Mouse (Mus musculus) midbrain, embryonic 14.5 days (tissue): ENCODE data around the gene Adgrb2. TPM values are rescaled to one million over a fixed set of nuclear protein-coding genes. Genes with fewer than 3 reads are reported as not detected.

ENCODE experiments used
- ATAC-seq: fragments of 200-750 bp; cut with Nextera tagmentation; 2 replicates; pipeline ENCODE4 v1.8.0; 2017; ENCODE audit warnings: moderate number of reproducible peaks, moderate library complexity; ENCODE audit not compliant: low FRiP score, low TSS enrichment
- DNase-seq: peaks from one replicate; pipeline ENCODE4 v3.0.0-alpha.2; 2015
- H3K27ac ChIP-seq: fragments of 300-500 bp; sonication (generic); replicated peaks from 2 replicates; pipeline ENCODE4 v1.5.1; 2014; ENCODE audit warnings: mild to moderate bottlenecking, low read depth, low read length, moderate library complexity
- H3K27me3 ChIP-seq: fragments of 300-500 bp; sonication (generic); 2 replicates; pipeline ENCODE4 v1.6.1; 2014; ENCODE audit warnings: low read length, control low read depth, mixed read lengths; ENCODE audit not compliant: control insufficient read depth, insufficient read depth
- H3K36me3 ChIP-seq: fragments of 300-500 bp; sonication (generic); 2 replicates; pipeline ENCODE4 v1.6.1; 2014; ENCODE audit warnings: low read length, control low read depth; ENCODE audit not compliant: control insufficient read depth, insufficient read depth
- H3K4me1 ChIP-seq: fragments of 300-500 bp; sonication (generic); 2 replicates; pipeline ENCODE4 v1.6.1; 2014; ENCODE audit warnings: mild to moderate bottlenecking, antibody characterized with exemption, low read length, control low read depth; ENCODE audit not compliant: control insufficient read depth, insufficient read depth
- H3K4me2 ChIP-seq: fragments of 300-500 bp; sonication (generic); 2 replicates; pipeline ENCODE4 v1.6.1; 2014; ENCODE audit warnings: mild to moderate bottlenecking, low read length, moderate library complexity
- H3K4me3 ChIP-seq: fragments of 300-500 bp; sonication (generic); replicated peaks from 2 replicates; pipeline ENCODE4 v1.5.1; 2014; ENCODE audit warnings: low read depth, low read length
- H3K9ac ChIP-seq: fragments of 300-500 bp; sonication (generic); replicated peaks from 2 replicates; pipeline ENCODE4 v1.6.1; 2014; ENCODE audit warnings: mild to moderate bottlenecking, low read length, moderate library complexity
- H3K9me3 ChIP-seq: fragments of 300-500 bp; sonication (generic); 2 replicates; pipeline ENCODE4 v1.6.1; 2016; ENCODE audit warnings: low read length, control low read depth, mixed read lengths; ENCODE audit not compliant: control insufficient read depth
- WGBS: fragments of 180-500 bp; shearing (Covaris S2); extraction: QIAGEN DNeasy Blood & Tissue Kit; methylation state at CpG from one replicate; pipeline ENCODE4 v1.1.7; 2014; 5-methylcytosine and 5-hydroxymethylcytosine counted together
- polyA plus RNA-seq: library from polyadenylated mRNA; unstranded; fragments of >200 nt; fragmentation: Nextera tagmentation; extraction: Ambion mirVana; gene quantifications from 2 replicates; pipeline ENCODE4 v1.2.1, GENCODE M21; 2014

Adgrb2 gene
- polyA plus RNA-seq, 1 experiment from 2014 or later: 15.9 TPM

GRCm38 (mm10) chr4:129983764-129984420 is 778 bp upstream of the Adgrb2 start:
- peaks cover 59% of the 10 kb centered on the region for H3K4me1 ChIP-seq
- ATAC-seq (peak; percentile 33; the same call in 1 of the 2 replicates), DNase-seq (peak; percentile 83)
- H3K4me3 ChIP-seq: peak overlapping the region; percentile 76
- WGBS: 3% methylated on average over 15 of the region's 15 CpGs
- H3K4me2 ChIP-seq: peak overlapping the region; percentile 86
- peak overlapping the region; percentile 87 for H3K27ac ChIP-seq
- no peaks in the 10 kb centered on the region for H3K36me3 ChIP-seq
- peak overlapping the region; percentile 81; the same call in 1 of the 2 replicates for H3K9ac ChIP-seq
- H3K27me3 ChIP-seq: no peaks in the 10 kb centered on the region
- no peaks in the 10 kb centered on the region for H3K9me3 ChIP-seq

GRCm38 (mm10) chr4:129985161-129985670 is 546 bp downstream of the Adgrb2 start:
- Histone ChIP-seq H3K27me3 (no peaks in the 10 kb centered on the region), H3K4me2 (peak overlapping the region; percentile 86), H3K36me3 (no peaks in the 10 kb centered on the region), H3K9me3 (no peaks in the 10 kb centered on the region), H3K4me1 (peaks cover 73% of the 10 kb centered on the region), H3K4me3 (peak overlapping the region; percentile 76), H3K9ac (peak overlapping the region; percentile 81), H3K27ac (peak overlapping the region; percentile 87)
- ATAC-seq: no peak
- under 1% methylated on average over 33 of the region's 48 CpGs for WGBS
- DNase-seq: peak; percentile 64

- WGBS: under 1% methylated on average over 57 of the region's 58 CpGs
- peak; percentile 92 for DNase-seq
- peak; percentile 29 for ATAC-seq
- peak overlapping the region; percentile 76 for H3K4me3 ChIP-seq
- H3K36me3 ChIP-seq: no peaks in the 10 kb centered on the region
- peaks cover 75% of the 10 kb centered on the region for H3K4me1 ChIP-seq
- H3K27ac ChIP-seq: peak overlapping the region; percentile 87
- H3K9me3 ChIP-seq: no peaks in the 10 kb centered on the region
- peak overlapping the region; percentile 81 for H3K9ac ChIP-seq
- peak overlapping the region; percentile 86 for H3K4me2 ChIP-seq
- no peaks in the 10 kb centered on the region for H3K27me3 ChIP-seq
Measured at GRCm38 (mm10) chr4:129985671-129986441, 1.2 kb downstream of the Adgrb2 start.

GRCm38 (mm10) chr4:129987825-129988504 is 3.3 kb downstream of the Adgrb2 start:
- peak overlapping the region; percentile 86 for H3K4me2 ChIP-seq
- peaks cover 54% of the 10 kb centered on the region for H3K4me1 ChIP-seq
- peak overlapping the region; percentile 43 for H3K4me3 ChIP-seq
- H3K27me3 ChIP-seq: no peaks in the 10 kb centered on the region
- DNase-seq: peak; percentile 82
- peak overlapping the region; percentile 62 for H3K9ac ChIP-seq
- no peaks in the 10 kb centered on the region for H3K9me3 ChIP-seq
- under 1% methylated on average over 53 of the region's 53 CpGs for WGBS
- peak; percentile 15 for ATAC-seq
- H3K36me3 ChIP-seq: peaks cover 10% of the 10 kb centered on the region
- peak overlapping the region; percentile 53 for H3K27ac ChIP-seq

- Histone ChIP-seq H3K27ac (peak overlapping the region; percentile 49), H3K4me2 (peak overlapping the region; percentile 25; the same call in 1 of the 2 replicates), H3K9ac (no peak overlapping the region; the same call in 1 of the 2 replicates), H3K4me1 (peaks cover 51% of the 10 kb centered on the region), H3K36me3 (peaks cover 20% of the 10 kb centered on the region), H3K9me3 (no peaks in the 10 kb centered on the region), H3K4me3 (no peak overlapping the region), H3K27me3 (no peaks in the 10 kb centered on the region)
- 25% methylated on average over 4 of the region's 4 CpGs for WGBS
- DNase-seq: peak; percentile 57
- ATAC-seq: no peak
Measured at GRCm38 (mm10) chr4:129989925-129990324, 5.3 kb downstream of the Adgrb2 start.

- no peak overlapping the region for H3K4me2 ChIP-seq
- DNase-seq: no peak
- peaks cover 28% of the 10 kb centered on the region for H3K36me3 ChIP-seq
- peaks cover 39% of the 10 kb centered on the region for H3K4me1 ChIP-seq
- no peak overlapping the region for H3K4me3 ChIP-seq
- H3K9ac ChIP-seq: no peak overlapping the region
- H3K27ac ChIP-seq: no peak overlapping the region
- H3K27me3 ChIP-seq: no peaks in the 10 kb centered on the region
- WGBS: 84% methylated on average over 16 of the region's 16 CpGs
- H3K9me3 ChIP-seq: no peaks in the 10 kb centered on the region
- ATAC-seq: no peak
Measured at GRCm38 (mm10) chr4:129992720-129993119, 8.1 kb downstream of the Adgrb2 start.

GRCm38 (mm10) chr4:129993213-129993612 is 8.5 kb downstream of the Adgrb2 start:
- Histone ChIP-seq H3K9ac (no peak overlapping the region), H3K4me1 (peaks cover 34% of the 10 kb centered on the region), H3K4me3 (no peak overlapping the region), H3K27ac (no peak overlapping the region), H3K36me3 (peaks cover 28% of the 10 kb centered on the region), H3K27me3 (no peaks in the 10 kb centered on the region), H3K9me3 (no peaks in the 10 kb centered on the region), H3K4me2 (no peak overlapping the region)
- DNase-seq (no peak), ATAC-seq (no peak)
- WGBS: 93% methylated on average over 5 of the region's 5 CpGs

GRCm38 (mm10) chr4:129993944-129994695 is 9.4 kb downstream of the Adgrb2 start:
- H3K4me3 ChIP-seq: no peak overlapping the region

More at GRCm38 (mm10) chr4:129993944-129994695, 9.4 kb downstream of the Adgrb2 start:
- Histone ChIP-seq H3K36me3 (peaks cover 28% of the 10 kb centered on the region), H3K4me1 (peaks cover 25% of the 10 kb centered on the region), H3K27me3 (no peaks in the 10 kb centered on the region), H3K27ac (no peak overlapping the region), H3K4me2 (no peak overlapping the region), H3K9me3 (no peaks in the 10 kb centered on the region), H3K9ac (0 out of 2 replicates have a peak overlapping the region, but pooled peaks have one; percentile 13)
- peak; percentile 40 for DNase-seq
- 74% methylated on average over 16 of the region's 16 CpGs for WGBS
- ATAC-seq: no peak
